Mouse (Mus musculus): ENCODE data around the gene Sez6l. TPM values are rescaled to one million over a fixed set of nuclear protein-coding genes. Genes with fewer than 3 reads are reported as not detected.

Gene Sez6l
- not detected for total RNA-seq (2021)
- long read RNA-seq, experiment 1 = 0 reads
- long read RNA-seq, experiment 2 = 0 reads

DNA sequence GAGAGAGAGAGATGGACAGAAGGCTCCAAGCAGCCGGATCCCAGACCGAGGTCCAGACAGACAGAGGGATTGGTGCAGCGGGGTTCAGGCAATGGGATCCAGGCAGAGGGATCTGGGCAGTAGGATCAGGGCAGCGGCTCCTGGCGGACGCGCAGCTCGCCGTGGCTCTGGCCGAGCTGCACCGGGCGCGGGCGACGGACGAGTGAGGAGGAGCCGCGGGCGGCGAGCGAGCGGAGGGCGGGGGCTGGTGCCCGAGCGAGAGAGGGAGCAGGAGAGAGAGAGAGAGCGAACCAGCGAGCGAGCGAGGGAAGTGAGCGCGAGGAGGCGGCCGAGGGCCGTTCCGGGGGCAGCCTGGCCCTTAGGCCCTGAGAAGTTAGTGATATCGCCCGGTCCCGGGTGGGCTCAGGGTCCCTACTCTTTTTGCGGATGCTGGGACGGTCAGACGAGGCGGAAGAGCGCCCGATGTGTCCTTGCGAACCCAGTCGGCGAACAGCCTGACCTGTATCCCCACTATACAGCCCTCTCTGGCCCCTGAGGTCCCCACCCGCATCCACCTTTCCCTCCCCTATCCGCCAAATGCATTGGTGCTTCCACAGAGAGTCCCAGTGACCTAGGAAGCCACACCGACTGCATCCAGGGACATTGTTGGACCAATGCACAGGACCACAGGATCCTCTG is at the start of gene Sez6l:
Gene Sez6l (minus strand): TSS at position 193 of the 678 bp plus-strand sequence.
- intact Hi-C loops (cut with DNase I) = no loop called here
- peak; percentile 35 for DNase-seq
- no peak; the same call in 1 of the 2 replicates for TF ChIP-seq CTCF (IDR thresholded peaks at IDR 0.05)
- H3K27ac ChIP-seq = no peak within 1 kb of the TSS
- peak within 1 kb of the TSS; percentile 55 for H3K4me3 ChIP-seq

DNA sequence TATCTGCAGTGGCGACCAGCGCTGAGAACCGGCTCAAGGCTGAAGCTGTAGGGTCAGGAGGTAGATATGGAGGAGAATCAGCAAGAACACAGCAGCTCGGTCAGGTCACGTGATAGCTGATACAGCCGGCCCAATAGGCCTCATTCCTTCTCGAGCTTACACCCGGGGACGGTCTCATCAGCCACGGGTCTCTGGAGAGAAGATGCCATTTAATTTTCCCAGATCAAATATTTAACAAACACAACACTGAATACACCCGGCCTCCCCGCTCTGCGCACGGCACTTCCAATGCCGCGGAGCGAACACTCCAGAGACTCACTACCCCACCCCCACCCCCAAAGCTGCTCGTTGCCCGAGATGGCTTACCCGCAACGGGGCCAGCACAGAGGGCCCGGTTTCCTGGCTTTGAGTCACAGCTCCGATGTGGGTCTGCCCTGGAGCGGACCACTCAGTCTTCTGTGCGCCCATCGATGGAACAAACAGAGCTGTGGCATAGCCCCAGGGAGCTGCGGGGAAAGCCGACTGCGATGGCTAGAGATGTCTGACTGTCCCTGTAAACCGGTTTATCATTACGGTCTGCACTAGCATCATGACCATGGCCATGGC is 48.7 kb upstream of the Sez6l start:
- intact Hi-C loops (cut with DNase I) = no loop called here
- no peak for DNase-seq
- no peak overlapping the region for H3K27ac ChIP-seq
- H3K4me3 ChIP-seq = no peak overlapping the region
- no peak for TF ChIP-seq CTCF (IDR thresholded peaks at IDR 0.05)

DNA sequence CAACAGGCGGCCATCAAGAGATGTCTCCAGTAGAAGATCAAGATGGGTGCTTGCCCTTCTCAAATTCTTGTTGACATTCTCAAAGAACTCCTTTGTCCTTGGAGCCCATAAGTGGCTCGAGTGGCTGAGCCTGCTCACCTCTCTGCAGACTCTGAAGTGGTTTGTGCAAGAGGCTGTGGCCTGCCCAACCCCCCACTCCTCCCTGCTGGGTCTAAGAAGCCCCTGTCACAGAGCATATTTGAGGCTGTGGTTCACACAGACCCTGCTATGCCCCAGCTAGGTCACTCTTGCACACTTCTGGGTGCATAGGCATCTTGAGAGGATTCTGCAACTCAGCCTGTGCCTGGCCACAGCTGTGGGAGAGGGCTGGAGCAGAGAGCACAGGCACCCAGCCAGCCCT is 46.0 kb upstream of the Sez6l start:
- Histone ChIP-seq H3K27ac (no peak overlapping the region), H3K4me3 (no peak overlapping the region)
- no peak for TF ChIP-seq CTCF (IDR thresholded peaks at IDR 0.05)
- no peak for DNase-seq
- intact Hi-C loops (cut with DNase I) = no loop called here

DNA sequence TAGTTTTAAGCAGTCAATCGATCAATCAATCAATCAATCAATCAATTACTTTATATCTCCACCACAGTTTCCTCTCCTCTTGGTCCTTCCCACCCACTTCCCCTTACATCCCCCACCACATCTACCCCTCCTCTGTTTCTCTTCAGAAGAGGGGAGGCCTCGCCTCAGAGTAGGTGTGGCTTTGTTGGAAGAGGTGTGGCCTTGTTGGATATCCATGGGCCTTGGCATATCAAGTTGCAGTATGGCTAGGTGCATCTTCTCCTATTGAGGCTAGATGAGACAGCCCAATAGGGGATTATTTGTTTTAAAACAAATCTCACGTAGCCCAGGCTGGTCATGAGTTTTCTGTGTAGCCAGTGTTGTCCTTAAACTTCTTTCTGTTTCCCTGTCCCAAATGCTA is 43.3 kb upstream of the Sez6l start:
- intact Hi-C loops (cut with DNase I) = no loop called here
- no peak for TF ChIP-seq CTCF (IDR thresholded peaks at IDR 0.05)

DNA sequence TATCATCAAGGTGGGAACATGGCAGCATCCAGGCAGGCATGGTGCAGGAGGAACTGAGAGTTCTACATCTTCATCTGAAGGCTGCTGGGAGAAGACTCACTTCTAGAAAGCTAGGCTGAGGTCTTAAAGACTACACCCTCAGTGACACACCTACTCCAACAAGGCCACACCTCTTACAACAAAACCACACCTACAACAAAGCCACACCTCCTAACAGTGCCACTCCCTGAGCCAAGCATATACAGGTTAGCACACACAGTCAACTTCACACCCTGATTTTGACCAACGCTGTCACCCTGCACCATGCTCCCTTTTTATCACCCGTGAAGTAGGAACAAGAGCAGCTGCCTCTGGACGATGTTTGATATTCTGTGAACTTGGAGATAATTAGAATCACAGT is 42.4 kb upstream of the Sez6l start:
- DNase-seq = no peak
- Histone ChIP-seq H3K27ac (no peak overlapping the region), H3K4me3 (no peak overlapping the region)
- intact Hi-C loops (cut with DNase I) = no loop called here
- no peak for TF ChIP-seq CTCF (IDR thresholded peaks at IDR 0.05)

More for the DNA sequence above, 43.3 kb upstream of the Sez6l start:
- no peak overlapping the region for H3K4me3 ChIP-seq
- DNase-seq = no peak
- H3K27ac ChIP-seq = no peak overlapping the region

DNA sequence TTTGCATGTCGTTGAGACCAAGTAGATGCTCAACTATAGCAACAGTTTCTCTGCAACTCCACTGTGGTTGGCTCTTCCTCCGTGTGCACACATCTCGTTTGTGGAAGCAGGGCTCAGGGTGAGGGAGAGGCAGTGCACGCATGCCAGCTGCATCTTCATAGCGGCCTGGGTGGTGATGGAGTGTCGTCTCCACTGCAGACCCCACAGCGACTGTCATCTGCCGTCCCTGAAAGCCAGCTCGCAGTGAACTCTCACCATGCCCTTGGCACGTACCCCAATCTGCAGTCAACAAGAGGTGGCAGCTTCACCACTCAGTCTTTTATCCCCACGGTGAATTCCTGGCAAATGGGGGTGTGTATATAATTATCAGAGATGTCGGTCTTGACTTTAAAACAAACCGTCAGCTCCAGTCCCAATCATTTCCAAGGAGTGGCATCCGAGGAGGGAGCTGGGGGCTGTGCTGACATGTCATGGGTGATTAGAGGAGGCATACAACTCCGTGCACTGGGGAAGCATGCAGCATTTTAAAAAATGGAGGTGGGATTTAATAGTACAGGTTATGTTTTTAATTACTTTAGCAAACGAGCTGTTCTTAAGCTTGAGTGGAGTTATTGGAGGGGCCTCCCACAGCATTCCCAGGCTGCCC is 40.7 kb upstream of the Sez6l start:
- Histone ChIP-seq H3K27ac (no peak overlapping the region), H3K4me3 (no peak overlapping the region)
- no peak for DNase-seq
- intact Hi-C loops (cut with DNase I) = no loop called here
- TF ChIP-seq CTCF (IDR thresholded peaks at IDR 0.05) = no peak

- Histone ChIP-seq H3K4me3 (no peak overlapping the region), H3K27ac (no peak overlapping the region)
- no peak for TF ChIP-seq CTCF (IDR thresholded peaks at IDR 0.05)
- DNase-seq = no peak
- intact Hi-C loops (cut with DNase I) = no loop called here
Measured at GRCm38 (mm10) chr5:112615946-112616617, 39.1 kb upstream of the Sez6l start.

DNA sequence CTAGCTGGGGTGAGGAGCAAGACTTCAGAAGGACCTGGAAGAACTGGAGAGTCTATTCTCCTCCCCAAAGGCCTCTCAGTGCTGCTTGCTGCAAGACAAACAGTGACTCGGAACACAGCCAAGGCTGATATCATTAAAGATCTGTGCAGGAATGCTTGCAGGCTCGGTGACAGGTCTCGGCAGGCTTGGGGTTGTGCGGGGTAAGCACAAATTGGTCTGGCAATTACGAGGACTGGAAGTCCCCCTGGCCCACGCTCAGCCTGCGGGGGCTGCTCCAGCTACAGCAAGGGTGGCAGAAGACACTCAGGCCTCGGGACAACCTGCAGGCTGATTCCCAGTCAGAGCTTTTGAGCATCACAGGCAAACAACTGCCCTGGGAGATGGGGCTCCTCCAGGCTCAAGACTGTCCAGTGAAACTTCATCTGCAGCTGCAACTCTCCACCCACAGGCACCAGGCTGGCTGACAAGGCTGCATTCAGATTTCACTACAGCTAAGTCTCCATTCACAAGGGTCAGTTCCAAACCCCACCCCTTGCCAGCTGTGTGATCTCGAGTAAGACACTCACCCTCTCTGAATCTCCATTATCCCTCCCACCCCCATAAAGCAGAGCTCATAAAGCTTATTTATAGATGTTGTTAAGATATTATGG is 31.0 kb upstream of the Sez6l start:
- DNase-seq = peak; percentile 26
- no peak overlapping the region for H3K4me3 ChIP-seq
- intact Hi-C loops (cut with DNase I) = no loop called here
- H3K27ac ChIP-seq = no peak overlapping the region
- TF ChIP-seq CTCF (IDR thresholded peaks at IDR 0.05) = no peak

GRCm38 (mm10) chr5:112607119-112607518 is 30.1 kb upstream of the Sez6l start:
- no peak for DNase-seq
- intact Hi-C loops (cut with DNase I) = no loop called here

GRCm38 (mm10) chr5:112605371-112605770 is 28.4 kb upstream of the Sez6l start:
- no peak for TF ChIP-seq CTCF (IDR thresholded peaks at IDR 0.05)
- Histone ChIP-seq H3K27ac (no peak overlapping the region), H3K4me3 (no peak overlapping the region)
- intact Hi-C loops (cut with DNase I) = no loop called here
- DNase-seq = no peak

More at GRCm38 (mm10) chr5:112607119-112607518, 30.1 kb upstream of the Sez6l start:
- TF ChIP-seq CTCF (IDR thresholded peaks at IDR 0.05) = no peak
- Histone ChIP-seq H3K27ac (no peak overlapping the region), H3K4me3 (no peak overlapping the region)

- H3K27ac ChIP-seq = peak overlapping the region; percentile 12; the same call in 1 of the 2 replicates
- no peak for TF ChIP-seq CTCF (IDR thresholded peaks at IDR 0.05)
- DNase-seq = peak; percentile 29
- H3K4me3 ChIP-seq = no peak overlapping the region
- intact Hi-C loops (cut with DNase I) = no loop called here
Measured at GRCm38 (mm10) chr5:112604251-112604650, 27.3 kb upstream of the Sez6l start.

- no peak for TF ChIP-seq CTCF (IDR thresholded peaks at IDR 0.05)
- Histone ChIP-seq H3K4me3 (no peak overlapping the region), H3K27ac (no peak overlapping the region)
- DNase-seq = no peak
- intact Hi-C loops (cut with DNase I) = no loop called here
Measured at GRCm38 (mm10) chr5:112603594-112603993, 26.6 kb upstream of the Sez6l start.
